ENCODE assay signal across 9 mouse cellular contexts in genomic region chr1:39721351-39721726, GRCm38 (mm10). TPM values are rescaled to one million over a fixed set of nuclear protein-coding genes. Genes with fewer than 3 reads are reported as not detected.
DNase-seq lines count a peak whose midpoint lies in the region.
"Had no signal": no experiment of that assay in that cellular context is flagged by ENCODE, and none has a peak within 500 bp of the region (broad histone marks: within the 10 kb centered on the region; RNA-seq: fewer than 3 reads in every experiment).

No protein-coding gene starts in this region.

- no peaks in the 10 kb centered on the region for H3K27me3 ChIP-seq in heart, embryonic 10.5 days (ENCODE audit: insufficient read depth, poor library complexity, severe bottlenecking)
- H3K27me3 ChIP-seq in embryonic facial prominence, embryonic 10.5 days (replicated peaks; ENCODE audit: low read depth, poor library complexity, severe bottlenecking) = 0 out of 2 replicates have a peak, but pooled peaks cover 6% of the 10 kb centered on the region
- peaks cover 6% of the 10 kb centered on the region; the same call in 1 of the 2 replicates for H3K27me3 ChIP-seq in midbrain, embryonic 10.5 days (ENCODE audit: low read depth, poor library complexity, severe bottlenecking)

- H3K4me3 ChIP-seq in heart, embryonic 10.5 days = peak overlapping the region; percentile 80
- H3K4me3 ChIP-seq in embryonic facial prominence, embryonic 10.5 days = peak overlapping the region; percentile 69
- peak overlapping the region; percentile 76 for H3K4me3 ChIP-seq in midbrain, embryonic 10.5 days

- no peak for DNase-seq in heart, embryonic 10.5 days (ENCODE audit: low spot score)
- DNase-seq in heart, adult 9 months (ENCODE audit: low spot score in 2 of 2) = no peak
- no peak for DNase-seq in embryonic facial prominence, embryonic 10.5 days (ENCODE audit: low spot score)
- DNase-seq in heart, postnatal 10 days = peak; percentile 48 to 55
- no peak for DNase-seq in midbrain, embryonic 10.5 days (ENCODE audit: low spot score)
- DNase-seq in right cerebral cortex, postnatal 36 days (ENCODE audit: low spot score in 2 of 2) = no peak
- DNase-seq in layer of hippocampus, postnatal 36 days = no peak
- DNase-seq in kidney, adult 18-20 months = no peak

- no peaks in the 10 kb centered on the region for H3K36me3 ChIP-seq in heart, embryonic 10.5 days
- H3K36me3 ChIP-seq in embryonic facial prominence, embryonic 10.5 days (replicated peaks) = no peaks in the 10 kb centered on the region
- no peaks in the 10 kb centered on the region for H3K36me3 ChIP-seq in midbrain, embryonic 10.5 days
- H3K36me3 ChIP-seq: G1E had no signal

- intact Hi-C loops in heart, postnatal 10 days (cut with DNase I) = loop anchor here (1.0 kb wide), 1 partner anchor 11 kb away; no protein-coding TSS in a partner anchor

- no peaks in the 10 kb centered on the region for H3K9me3 ChIP-seq in heart, embryonic 10.5 days
- H3K9me3 ChIP-seq in embryonic facial prominence, embryonic 10.5 days = no peaks in the 10 kb centered on the region
- no peaks in the 10 kb centered on the region for H3K9me3 ChIP-seq in midbrain, embryonic 10.5 days (replicated peaks)
- H3K9me3 ChIP-seq: G1E had no signal

- H3K4me1 ChIP-seq in heart, embryonic 10.5 days = peaks cover 24% of the 10 kb centered on the region
- H3K4me1 ChIP-seq in embryonic facial prominence, embryonic 10.5 days = peaks cover 48% of the 10 kb centered on the region
- H3K4me1 ChIP-seq in midbrain, embryonic 10.5 days = peaks cover 13% of the 10 kb centered on the region

- whole genome bisulfite sequencing in heart, embryonic 10.5 days = 22% methylated on average over 9 of the region's 9 CpGs
- WGBS in embryonic facial prominence, embryonic 10.5 days = 22% methylated on average over 9 of the region's 9 CpGs
- WGBS in midbrain, embryonic 10.5 days = 24% methylated on average over 9 of the region's 9 CpGs

- peak overlapping the region; percentile 98 for H3K27ac ChIP-seq in heart, embryonic 10.5 days
- peak overlapping the region; percentile 92 for H3K27ac ChIP-seq in embryonic facial prominence, embryonic 10.5 days (replicated peaks)
- H3K27ac ChIP-seq in midbrain, embryonic 10.5 days (replicated peaks) = peak overlapping the region; percentile 93

RNA-seq across cellular contexts. Expression of gene Rfx8, which starts 0.5 kb away (rescaled TPM):
- polyA plus RNA-seq in heart, embryonic 10.5 days (2016; fragmentation: Nextera tagmentation; extraction: Ambion mirVana) = 0.73 and 1.4 TPM in 2 replicates
- 0.43 and 0.56 TPM in 2 replicates for polyA plus RNA-seq in embryonic facial prominence, embryonic 10.5 days (2016; fragmentation: Nextera tagmentation; extraction: Ambion mirVana)
- total RNA-seq in heart, postnatal 10 days (2021) = under 1 TPM; 0.53 to 0.55 TPM
- polyA plus RNA-seq in midbrain, embryonic 10.5 days (2016; fragmentation: Nextera tagmentation; extraction: Ambion mirVana) = 0.20 and 0.39 TPM in 2 replicates
- total RNA-seq in layer of hippocampus, postnatal 36 days (2021) = under 1 TPM in 1 of 2 experiments, not detected in 1; 0.32 TPM
- polyA plus RNA-seq: G1E had no signal

Comparison
In these comparisons a context has a peak if more than half of its experiments do, and no peak if none do; other contexts are left out.
1. DNase-seq: peak in heart, postnatal 10 days (2 of 2); none in heart, embryonic 10.5 days (single experiment), heart, adult 9 months (0 of 2), embryonic facial prominence, embryonic 10.5 days (single experiment), midbrain, embryonic 10.5 days (single experiment), right cerebral cortex, postnatal 36 days (0 of 2), layer of hippocampus, postnatal 36 days (0 of 2) and kidney, adult 18-20 months (single experiment).
2. Peak in every context shown above with its lines, with median percentiles within 50 percentile points of each other: H3K27ac ChIP-seq and H3K4me3 ChIP-seq.